8 mouse cellular contexts compared by ENCODE assay signal in genomic region chr7:44983085-44983484, GRCm38 (mm10). TPM values are rescaled to one million over a fixed set of nuclear protein-coding genes. Genes with fewer than 3 reads are reported as not detected.
DNase-seq lines count a peak whose midpoint lies in the region; ATAC-seq and TF ChIP-seq lines count a peak whose summit lies in the region.

No protein-coding gene starts in this region.

- peak; percentile 85 to 89 for DNase-seq in CD8-positive naive resting alpha-beta T cell, adult 2 months (ENCODE audit: low read depth in 2 of 2, low spot score in 2 of 2)
- DNase-seq in adrenal gland, postnatal 25 days: peak; percentile 90
- DNase-seq in embryonic facial prominence, embryonic 14.5 days (ENCODE audit: low spot score): peak; percentile 71
- DNase-seq in layer of hippocampus, adult 8-10 months (ENCODE audit: low spot score in 2 of 2): peak; percentile 66 to 84
- DNase-seq in lung, postnatal 0 days (ENCODE audit: low spot score): peak; percentile 87
- peak; percentile 84 for DNase-seq in retina, postnatal 1 day
- DNase-seq in urinary bladder, adult 2 months (ENCODE audit: low spot score): peak; percentile 74

- H3K27me3 ChIP-seq in embryonic facial prominence, embryonic 14.5 days (replicated peaks; ENCODE audit: control insufficient read depth, insufficient read depth, low read length): no peaks in the 10 kb centered on the region
- H3K27me3 ChIP-seq in heart, embryonic 13.5 days (replicated peaks): no peaks in the 10 kb centered on the region
- no peaks in the 10 kb centered on the region for H3K27me3 ChIP-seq in lung, postnatal 0 days (replicated peaks; ENCODE audit: insufficient read depth, low read length)

- H3K9ac ChIP-seq in embryonic facial prominence, embryonic 14.5 days (ENCODE audit: low read depth, low read length): no peak overlapping the region
- no peak overlapping the region for H3K9ac ChIP-seq in heart, embryonic 13.5 days
- no peak overlapping the region for H3K9ac ChIP-seq in lung, postnatal 0 days (replicated peaks; ENCODE audit: low read depth)

- H3K4me1 ChIP-seq in embryonic facial prominence, embryonic 14.5 days (ENCODE audit: control insufficient read depth, insufficient read depth, low read length): peaks cover 16% of the 10 kb centered on the region
- peaks cover 28% of the 10 kb centered on the region for H3K4me1 ChIP-seq in heart, embryonic 13.5 days
- no peaks in the 10 kb centered on the region; the same call in 1 of the 2 replicates for H3K4me1 ChIP-seq in lung, postnatal 0 days (ENCODE audit: insufficient read depth, low read depth, low read length)

- peaks cover 61% of the 10 kb centered on the region for H3K36me3 ChIP-seq in embryonic facial prominence, embryonic 14.5 days (ENCODE audit: control insufficient read depth, insufficient read depth, low read length)
- H3K36me3 ChIP-seq in heart, embryonic 13.5 days: peaks cover 62% of the 10 kb centered on the region
- peaks cover 18% of the 10 kb centered on the region; the same call in 1 of the 2 replicates for H3K36me3 ChIP-seq in lung, postnatal 0 days (ENCODE audit: insufficient read depth, low read length)

- H3K4me2 ChIP-seq in embryonic facial prominence, embryonic 14.5 days (ENCODE audit: low read depth, low read length): no peak overlapping the region
- no peak overlapping the region for H3K4me2 ChIP-seq in heart, embryonic 13.5 days
- H3K4me2 ChIP-seq in lung, postnatal 0 days (replicated peaks; ENCODE audit: low read depth, low read length): no peak overlapping the region

- no peak for ATAC-seq in embryonic facial prominence, embryonic 14.5 days (ENCODE audit: low read depth)
- ATAC-seq in heart, embryonic 13.5 days (ENCODE audit: extremely low read depth, insufficient number of reproducible peaks, low FRiP score, low TSS enrichment): no peak
- ATAC-seq in lung, postnatal 0 days: no peak

- WGBS in embryonic facial prominence, embryonic 14.5 days: 31% methylated on average over 6 of the region's 6 CpGs
- WGBS in heart, embryonic 13.5 days: 34% methylated on average over 6 of the region's 6 CpGs
- WGBS in lung, postnatal 0 days: 24% methylated on average over 6 of the region's 6 CpGs

- H3K4me3 ChIP-seq in embryonic facial prominence, embryonic 14.5 days (ENCODE audit: low read depth, low read length): no peak overlapping the region
- no peak overlapping the region for H3K4me3 ChIP-seq in heart, embryonic 13.5 days
- no peak overlapping the region for H3K4me3 ChIP-seq in lung, postnatal 0 days (ENCODE audit: low read depth, low read length)

- no peaks in the 10 kb centered on the region for H3K9me3 ChIP-seq in embryonic facial prominence, embryonic 14.5 days (ENCODE audit: control insufficient read depth, low read length)
- no peaks in the 10 kb centered on the region for H3K9me3 ChIP-seq in heart, embryonic 13.5 days
- no peaks in the 10 kb centered on the region for H3K9me3 ChIP-seq in lung, postnatal 0 days (ENCODE audit: low read length)

- H3K27ac ChIP-seq in embryonic facial prominence, embryonic 14.5 days (replicated peaks; ENCODE audit: low read depth, low read length): no peak overlapping the region
- H3K27ac ChIP-seq in heart, embryonic 13.5 days (replicated peaks): 0 out of 2 replicates have a peak overlapping the region, but pooled peaks have one; percentile 52
- no peak overlapping the region for H3K27ac ChIP-seq in lung, postnatal 0 days (ENCODE audit: low read length)

- TF ChIP-seq EP300 in lung, postnatal 0 days (IDR thresholded peaks at IDR 0.05): no peak

- TF ChIP-seq CTCF in lung, postnatal 0 days (IDR thresholded peaks at IDR 0.05): peak; percentile 98

RNA-seq across cellular contexts. Expression of gene Prmt1, which starts 3.3 kb away (rescaled TPM):
- 177 and 221 TPM in 2 replicates for total RNA-seq in adrenal gland, postnatal 25 days (2021)
- 173 and 178 TPM in 2 replicates for polyA plus RNA-seq in embryonic facial prominence, embryonic 14.5 days (2014; fragmentation: Nextera tagmentation; extraction: Ambion mirVana)
- polyA plus RNA-seq in heart, embryonic 13.5 days (2015; fragmentation: Nextera tagmentation; extraction: Ambion mirVana): 438 and 486 TPM in 2 replicates
- 100 to 1,000 TPM; 167 to 173 (median 172) TPM for total RNA-seq in layer of hippocampus, adult 8-10 months (2022)
- polyA plus RNA-seq in lung, postnatal 0 days (2015; fragmentation: Nextera tagmentation; extraction: Ambion mirVana): 146 and 159 TPM in 2 replicates
- 183 and 244 TPM in 2 replicates for polyA plus RNA-seq in urinary bladder, adult 2 months (2012; rRNA removed)

RNA-seq across cellular contexts. Expression of gene Cpt1c, which starts 8.4 kb away (rescaled TPM):
- total RNA-seq in adrenal gland, postnatal 25 days (2021): 13.3 and 16.5 TPM in 2 replicates
- 22.4 and 31.1 TPM in 2 replicates for polyA plus RNA-seq in embryonic facial prominence, embryonic 14.5 days (2014; fragmentation: Nextera tagmentation; extraction: Ambion mirVana)
- polyA plus RNA-seq in heart, embryonic 13.5 days (2015; fragmentation: Nextera tagmentation; extraction: Ambion mirVana): 9.8 and 10.3 TPM in 2 replicates
- total RNA-seq in layer of hippocampus, adult 8-10 months (2022): 100 to 1,000 TPM; 123 to 144 (median 137) TPM
- 5.4 and 5.6 TPM in 2 replicates for polyA plus RNA-seq in lung, postnatal 0 days (2015; fragmentation: Nextera tagmentation; extraction: Ambion mirVana)
- 26.1 and 26.8 TPM in 2 replicates for polyA plus RNA-seq in urinary bladder, adult 2 months (2012; rRNA removed)

RNA-seq across cellular contexts. Expression of gene Irf3, which starts 14.4 kb away (rescaled TPM):
- total RNA-seq in adrenal gland, postnatal 25 days (2021): 138 and 151 TPM in 2 replicates
- 77.7 and 84.6 TPM in 2 replicates for polyA plus RNA-seq in embryonic facial prominence, embryonic 14.5 days (2014; fragmentation: Nextera tagmentation; extraction: Ambion mirVana)
- polyA plus RNA-seq in heart, embryonic 13.5 days (2015; fragmentation: Nextera tagmentation; extraction: Ambion mirVana): 63.6 and 68.1 TPM in 2 replicates
- 10 to 100 TPM; 42.1 to 52.0 (median 45.0) TPM for total RNA-seq in layer of hippocampus, adult 8-10 months (2022)
- polyA plus RNA-seq in lung, postnatal 0 days (2015; fragmentation: Nextera tagmentation; extraction: Ambion mirVana): 90.4 and 96.5 TPM in 2 replicates
- 133 and 171 TPM in 2 replicates for polyA plus RNA-seq in urinary bladder, adult 2 months (2012; rRNA removed)

RNA-seq across cellular contexts. Expression of gene Bcl2l12, which starts 15.4 kb away (rescaled TPM):
- 18.7 and 24.4 TPM in 2 replicates for total RNA-seq in adrenal gland, postnatal 25 days (2021)
- 43.2 and 48.6 TPM in 2 replicates for polyA plus RNA-seq in embryonic facial prominence, embryonic 14.5 days (2014; fragmentation: Nextera tagmentation; extraction: Ambion mirVana)
- 36.0 and 36.3 TPM in 2 replicates for polyA plus RNA-seq in heart, embryonic 13.5 days (2015; fragmentation: Nextera tagmentation; extraction: Ambion mirVana)
- 1 to 10 TPM; 2.3 to 6.1 (median 4.3) TPM for total RNA-seq in layer of hippocampus, adult 8-10 months (2022)
- polyA plus RNA-seq in lung, postnatal 0 days (2015; fragmentation: Nextera tagmentation; extraction: Ambion mirVana): 29.0 and 33.2 TPM in 2 replicates
- polyA plus RNA-seq in urinary bladder, adult 2 months (2012; rRNA removed): 28.6 and 34.8 TPM in 2 replicates

RNA-seq across cellular contexts. Expression of gene Scaf1, which starts 33.1 kb away (rescaled TPM):
- total RNA-seq in adrenal gland, postnatal 25 days (2021): 86.4 and 99.4 TPM in 2 replicates
- 43.7 and 47.5 TPM in 2 replicates for polyA plus RNA-seq in embryonic facial prominence, embryonic 14.5 days (2014; fragmentation: Nextera tagmentation; extraction: Ambion mirVana)
- polyA plus RNA-seq in heart, embryonic 13.5 days (2015; fragmentation: Nextera tagmentation; extraction: Ambion mirVana): 27.0 and 27.1 TPM in 2 replicates
- total RNA-seq in layer of hippocampus, adult 8-10 months (2022): 100 to 1,000 TPM; 163 to 173 (median 167) TPM
- polyA plus RNA-seq in lung, postnatal 0 days (2015; fragmentation: Nextera tagmentation; extraction: Ambion mirVana): 18.1 and 20.5 TPM in 2 replicates
- 58.4 and 63.5 TPM in 2 replicates for polyA plus RNA-seq in urinary bladder, adult 2 months (2012; rRNA removed)
